Mouse (Mus musculus): ENCODE results near the gene Crtam. TPM values are rescaled to one million over a fixed set of nuclear protein-coding genes. Genes with fewer than 3 reads are reported as not detected.

Gene Crtam
- polyA plus RNA-seq, 1 experiment from 2014 or later: 0.09 TPM

GRCm38 (mm10) chr9:41044626-41045025 is 40.2 kb upstream of the Crtam start:
- Histone ChIP-seq H3K9me3 (ENCODE audit: control insufficient read depth, low read length) (no peaks in the 10 kb centered on the region), H3K4me2 (ENCODE audit: low read depth, low read length) (no peak overlapping the region), H3K9ac (ENCODE audit: low read depth, low read length) (no peak overlapping the region), H3K4me1 (ENCODE audit: control insufficient read depth, insufficient read depth, low read length) (no peaks in the 10 kb centered on the region), H3K27me3 (replicated peaks; ENCODE audit: control insufficient read depth, insufficient read depth, low read length) (no peaks in the 10 kb centered on the region), H3K36me3 (ENCODE audit: control insufficient read depth, insufficient read depth, low read length) (no peaks in the 10 kb centered on the region), H3K4me3 (ENCODE audit: low read length) (no peak overlapping the region), H3K27ac (ENCODE audit: low read length) (no peak overlapping the region)
- no peak for ATAC-seq
- 20% methylated on average over 3 of the region's 3 CpGs for WGBS

- Histone ChIP-seq H3K4me3 (ENCODE audit: low read length) (no peak overlapping the region), H3K9ac (ENCODE audit: low read depth, low read length) (no peak overlapping the region), H3K4me1 (ENCODE audit: control insufficient read depth, insufficient read depth, low read length) (no peaks in the 10 kb centered on the region), H3K27me3 (replicated peaks; ENCODE audit: control insufficient read depth, insufficient read depth, low read length) (no peaks in the 10 kb centered on the region), H3K36me3 (ENCODE audit: control insufficient read depth, insufficient read depth, low read length) (no peaks in the 10 kb centered on the region), H3K27ac (ENCODE audit: low read length) (no peak overlapping the region), H3K9me3 (ENCODE audit: control insufficient read depth, low read length) (no peaks in the 10 kb centered on the region), H3K4me2 (ENCODE audit: low read depth, low read length) (no peak overlapping the region)
- 89% methylated on average over 5 of the region's 5 CpGs for WGBS
- no peak for ATAC-seq
Measured at GRCm38 (mm10) chr9:41043641-41044040, 39.2 kb upstream of the Crtam start.

GRCm38 (mm10) chr9:41041404-41041803 is 37.0 kb upstream of the Crtam start:
- no peak overlapping the region for H3K9ac ChIP-seq (ENCODE audit: low read depth, low read length)
- H3K27me3 ChIP-seq (replicated peaks; ENCODE audit: control insufficient read depth, insufficient read depth, low read length): no peaks in the 10 kb centered on the region
- no peak overlapping the region for H3K4me2 ChIP-seq (ENCODE audit: low read depth, low read length)
- 83% methylated on average over 3 of the region's 3 CpGs for WGBS
- no peaks in the 10 kb centered on the region for H3K36me3 ChIP-seq (ENCODE audit: control insufficient read depth, insufficient read depth, low read length)
- no peaks in the 10 kb centered on the region for H3K9me3 ChIP-seq (ENCODE audit: control insufficient read depth, low read length)
- no peak for ATAC-seq
- no peaks in the 10 kb centered on the region for H3K4me1 ChIP-seq (ENCODE audit: control insufficient read depth, insufficient read depth, low read length)
- no peak overlapping the region for H3K4me3 ChIP-seq (ENCODE audit: low read length)
- H3K27ac ChIP-seq (ENCODE audit: low read length): no peak overlapping the region

DNA sequence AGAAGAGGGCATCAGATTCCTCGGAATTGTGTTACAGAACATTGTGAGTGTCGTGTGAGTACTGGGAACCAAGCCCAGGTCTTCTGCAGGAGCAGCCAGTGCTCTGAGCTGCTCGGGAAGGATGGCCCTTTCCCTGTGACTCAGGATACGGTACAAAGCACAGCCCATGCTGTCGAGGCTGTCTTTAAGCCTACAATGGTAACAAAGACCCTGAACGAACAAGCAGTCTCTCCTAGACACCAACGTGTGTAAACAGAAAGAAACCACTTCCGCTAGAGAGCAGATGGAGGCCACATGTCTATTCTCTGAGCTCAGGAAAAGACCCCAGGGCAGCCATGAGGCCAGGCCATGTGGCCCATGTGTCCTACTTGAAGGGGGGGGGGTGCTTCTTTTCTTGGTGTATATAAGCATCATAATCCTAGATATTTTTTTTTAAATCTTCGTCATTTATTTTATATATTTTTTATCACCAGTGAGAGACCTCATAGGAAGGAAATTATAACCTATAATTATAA is 33.8 kb upstream of the Crtam start:
- 57% methylated on average over 9 of the region's 9 CpGs for WGBS
- no peak overlapping the region for H3K4me2 ChIP-seq (ENCODE audit: low read depth, low read length)
- H3K36me3 ChIP-seq (ENCODE audit: control insufficient read depth, insufficient read depth, low read length): no peaks in the 10 kb centered on the region
- no peak for ATAC-seq
- H3K4me3 ChIP-seq (ENCODE audit: low read length): no peak overlapping the region
- no peak overlapping the region for H3K9ac ChIP-seq (ENCODE audit: low read depth, low read length)
- no peaks in the 10 kb centered on the region for H3K4me1 ChIP-seq (ENCODE audit: control insufficient read depth, insufficient read depth, low read length)
- no peaks in the 10 kb centered on the region for H3K27me3 ChIP-seq (replicated peaks; ENCODE audit: control insufficient read depth, insufficient read depth, low read length)
- no peaks in the 10 kb centered on the region for H3K9me3 ChIP-seq (ENCODE audit: control insufficient read depth, low read length)
- H3K27ac ChIP-seq (ENCODE audit: low read length): no peak overlapping the region

DNA sequence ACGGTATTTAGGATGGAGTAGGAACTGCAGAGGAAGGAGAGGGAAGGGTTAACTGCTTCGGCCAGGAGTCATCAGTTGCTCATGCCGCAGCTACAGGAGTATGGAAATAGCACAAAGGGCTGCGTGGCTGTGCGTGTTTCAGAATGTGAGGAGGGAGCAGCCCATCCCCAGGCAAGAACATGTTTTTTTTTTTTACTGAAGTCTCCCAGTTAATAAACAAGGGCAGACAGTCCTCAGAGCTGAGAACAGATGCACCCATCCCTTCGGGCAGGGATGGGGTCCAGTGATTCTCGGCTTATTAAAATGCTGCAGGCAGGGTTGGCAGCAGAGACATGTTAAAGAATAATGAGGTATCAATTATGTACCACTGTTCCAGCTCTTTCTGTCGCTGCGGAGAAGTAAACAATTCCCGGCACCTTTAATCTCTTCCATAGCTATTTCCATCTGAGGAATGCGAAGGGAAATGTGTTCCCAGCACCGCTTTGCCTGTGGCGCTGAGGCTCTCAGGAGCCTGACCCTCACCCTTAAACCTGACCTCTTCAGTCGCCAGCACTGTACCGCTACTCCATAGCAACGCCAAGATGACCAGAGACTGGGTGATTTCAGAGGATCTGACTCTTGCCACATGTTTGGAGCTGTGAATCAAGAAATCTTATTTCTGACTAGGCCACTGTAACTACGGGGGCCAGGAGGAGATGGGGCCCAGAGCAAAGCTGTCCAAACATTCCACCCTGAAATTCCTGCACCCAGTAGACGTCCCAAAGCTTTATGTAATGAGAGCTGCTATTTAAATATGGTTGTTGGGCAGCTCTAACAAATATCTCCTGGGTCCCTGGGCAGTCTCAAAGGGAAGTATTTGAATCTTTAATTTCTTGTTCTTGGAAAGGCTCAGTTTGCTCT is 27.4 kb upstream of the Crtam start:
- ATAC-seq: no peak
- Histone ChIP-seq H3K27me3 (replicated peaks; ENCODE audit: control insufficient read depth, insufficient read depth, low read length) (no peaks in the 10 kb centered on the region), H3K4me1 (ENCODE audit: control insufficient read depth, insufficient read depth, low read length) (no peaks in the 10 kb centered on the region), H3K9me3 (ENCODE audit: control insufficient read depth, low read length) (no peaks in the 10 kb centered on the region), H3K4me2 (ENCODE audit: low read depth, low read length) (no peak overlapping the region), H3K4me3 (ENCODE audit: low read length) (no peak overlapping the region), H3K27ac (ENCODE audit: low read length) (no peak overlapping the region), H3K36me3 (ENCODE audit: control insufficient read depth, insufficient read depth, low read length) (no peaks in the 10 kb centered on the region), H3K9ac (ENCODE audit: low read depth, low read length) (no peak overlapping the region)
- WGBS: 31% methylated on average over 18 of the region's 18 CpGs

DNA sequence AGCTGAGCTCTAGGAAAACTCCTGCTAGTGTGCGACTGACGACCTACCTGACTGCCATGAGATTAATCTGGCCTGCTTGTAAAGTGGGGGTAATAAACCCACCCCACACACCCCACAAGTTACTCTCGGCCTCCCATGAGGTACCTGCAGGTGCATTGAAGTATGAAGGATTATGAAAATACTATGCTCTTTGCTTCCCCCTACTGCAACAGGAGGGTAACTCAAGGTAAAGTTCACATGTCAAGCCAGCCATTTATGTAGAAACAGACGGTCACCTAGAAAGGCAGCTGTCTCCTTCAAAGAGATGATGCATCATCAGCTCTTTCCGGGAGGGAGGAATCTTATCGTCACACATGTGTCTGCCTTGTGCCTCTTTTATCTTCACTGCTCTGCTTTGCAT is 25.4 kb upstream of the Crtam start:
- H3K27ac ChIP-seq (ENCODE audit: low read length): no peak overlapping the region
- H3K9me3 ChIP-seq (ENCODE audit: control insufficient read depth, low read length): no peaks in the 10 kb centered on the region
- H3K4me2 ChIP-seq (ENCODE audit: low read depth, low read length): no peak overlapping the region
- no peak overlapping the region for H3K4me3 ChIP-seq (ENCODE audit: low read length)
- WGBS: 70% methylated on average over 6 of the region's 6 CpGs
- no peak overlapping the region for H3K9ac ChIP-seq (ENCODE audit: low read depth, low read length)
- no peaks in the 10 kb centered on the region for H3K4me1 ChIP-seq (ENCODE audit: control insufficient read depth, insufficient read depth, low read length)
- no peaks in the 10 kb centered on the region for H3K36me3 ChIP-seq (ENCODE audit: control insufficient read depth, insufficient read depth, low read length)
- H3K27me3 ChIP-seq (replicated peaks; ENCODE audit: control insufficient read depth, insufficient read depth, low read length): no peaks in the 10 kb centered on the region
- no peak for ATAC-seq

- 44% methylated on average over 5 of the region's 5 CpGs for WGBS
- no peaks in the 10 kb centered on the region for H3K36me3 ChIP-seq (ENCODE audit: control insufficient read depth, insufficient read depth, low read length)
- no peak for ATAC-seq
- no peaks in the 10 kb centered on the region for H3K9me3 ChIP-seq (ENCODE audit: control insufficient read depth, low read length)
- no peaks in the 10 kb centered on the region for H3K4me1 ChIP-seq (ENCODE audit: control insufficient read depth, insufficient read depth, low read length)
- no peaks in the 10 kb centered on the region for H3K27me3 ChIP-seq (replicated peaks; ENCODE audit: control insufficient read depth, insufficient read depth, low read length)
- no peak overlapping the region for H3K4me2 ChIP-seq (ENCODE audit: low read depth, low read length)
- H3K27ac ChIP-seq (ENCODE audit: low read length): no peak overlapping the region
- no peak overlapping the region for H3K4me3 ChIP-seq (ENCODE audit: low read length)
- H3K9ac ChIP-seq (ENCODE audit: low read depth, low read length): no peak overlapping the region
Measured at GRCm38 (mm10) chr9:41028470-41028869, 24.0 kb upstream of the Crtam start.

DNA sequence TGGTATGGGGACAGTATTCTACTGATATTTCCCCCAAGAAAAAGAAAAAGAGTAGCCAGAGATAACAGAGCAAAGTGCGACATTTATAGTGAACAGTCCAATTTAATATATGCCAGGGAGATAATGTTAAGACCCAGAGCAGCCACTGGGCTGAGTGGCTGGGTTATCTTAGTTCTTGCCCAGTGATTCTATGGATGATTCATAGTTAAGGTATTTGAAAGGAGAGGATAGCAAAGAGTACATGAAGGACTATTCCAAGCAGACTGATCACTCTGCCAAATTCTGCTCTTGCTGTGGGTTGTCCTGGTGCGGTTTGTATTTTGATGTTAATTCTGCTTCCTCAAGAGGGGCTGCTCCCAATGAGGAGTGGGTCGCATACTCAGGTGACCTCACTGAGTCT is 17.3 kb upstream of the Crtam start:
- H3K4me1 ChIP-seq (ENCODE audit: control insufficient read depth, insufficient read depth, low read length): no peaks in the 10 kb centered on the region
- no peaks in the 10 kb centered on the region for H3K36me3 ChIP-seq (ENCODE audit: control insufficient read depth, insufficient read depth, low read length)
- WGBS: 63% methylated on average over 3 of the region's 3 CpGs
- no peak for ATAC-seq
- H3K4me3 ChIP-seq (ENCODE audit: low read length): no peak overlapping the region
- H3K27ac ChIP-seq (ENCODE audit: low read length): no peak overlapping the region
- H3K4me2 ChIP-seq (ENCODE audit: low read depth, low read length): no peak overlapping the region
- no peaks in the 10 kb centered on the region for H3K9me3 ChIP-seq (ENCODE audit: control insufficient read depth, low read length)
- H3K9ac ChIP-seq (ENCODE audit: low read depth, low read length): no peak overlapping the region
- H3K27me3 ChIP-seq (replicated peaks; ENCODE audit: control insufficient read depth, insufficient read depth, low read length): no peaks in the 10 kb centered on the region

DNA sequence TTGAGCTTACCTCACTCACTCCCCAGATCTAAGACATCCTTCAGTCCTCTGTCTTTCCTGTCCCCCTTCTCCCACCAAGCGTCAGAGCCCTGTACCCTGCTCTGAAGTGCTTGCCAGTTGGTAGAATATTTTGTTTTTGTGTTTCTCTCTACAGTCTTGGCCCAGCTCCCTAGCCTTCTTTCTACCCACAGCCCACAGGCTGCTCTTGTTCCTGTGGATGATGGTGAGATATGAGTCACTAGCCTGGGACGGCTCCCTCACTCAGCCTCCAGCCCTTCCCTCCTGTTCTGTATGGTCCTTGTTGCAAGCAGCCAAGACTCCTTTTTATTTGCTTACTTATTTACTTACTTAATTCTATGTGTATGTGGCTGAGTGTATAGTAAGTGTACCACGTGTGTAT is 16.1 kb upstream of the Crtam start:
- Histone ChIP-seq H3K4me1 (ENCODE audit: control insufficient read depth, insufficient read depth, low read length) (no peaks in the 10 kb centered on the region), H3K36me3 (ENCODE audit: control insufficient read depth, insufficient read depth, low read length) (no peaks in the 10 kb centered on the region), H3K27ac (ENCODE audit: low read length) (no peak overlapping the region), H3K4me2 (ENCODE audit: low read depth, low read length) (no peak overlapping the region), H3K9me3 (ENCODE audit: control insufficient read depth, low read length) (no peaks in the 10 kb centered on the region), H3K27me3 (replicated peaks; ENCODE audit: control insufficient read depth, insufficient read depth, low read length) (no peaks in the 10 kb centered on the region), H3K9ac (ENCODE audit: low read depth, low read length) (no peak overlapping the region), H3K4me3 (ENCODE audit: low read length) (no peak overlapping the region)
- WGBS: 83% methylated on average over 3 of the region's 3 CpGs
- no peak for ATAC-seq
